Mouse (Mus musculus) cerebellum, adult (tissue): ENCODE results near the gene Gimap1.

Source experiments
- ATAC-seq: cut with Nextera tagmentation; 2 replicates; pipeline ENCODE4 v1.9.2; 2017; ENCODE audit warnings: mild to moderate bottlenecking, moderate library complexity, mixed read lengths; ENCODE audit not compliant: insufficient number of reproducible peaks, low FRiP score, low TSS enrichment

Gimap1 gene

GRCm38 (mm10) chr6:48737688-48738087, 1.2 kb upstream of the Gimap1 start:
- ATAC-seq = no peak

GRCm38 (mm10) chr6:48739780-48740055, 864 bp downstream of the Gimap1 start:
- ATAC-seq = no peak

- no peak for ATAC-seq
These were observed 1.8 kb downstream of the Gimap1 start for GRCm38 (mm10) chr6:48740501-48741169.

- no peak for ATAC-seq
These were observed 2.4 kb downstream of the Gimap1 start for GRCm38 (mm10) chr6:48741273-48741672.

GRCm38 (mm10) chr6:48741711-48742206, 2.9 kb downstream of the Gimap1 start:
- no peak for ATAC-seq

GRCm38 (mm10) chr6:48742422-48743351, 3.8 kb downstream of the Gimap1 start:
- ATAC-seq = no peak

DNA sequence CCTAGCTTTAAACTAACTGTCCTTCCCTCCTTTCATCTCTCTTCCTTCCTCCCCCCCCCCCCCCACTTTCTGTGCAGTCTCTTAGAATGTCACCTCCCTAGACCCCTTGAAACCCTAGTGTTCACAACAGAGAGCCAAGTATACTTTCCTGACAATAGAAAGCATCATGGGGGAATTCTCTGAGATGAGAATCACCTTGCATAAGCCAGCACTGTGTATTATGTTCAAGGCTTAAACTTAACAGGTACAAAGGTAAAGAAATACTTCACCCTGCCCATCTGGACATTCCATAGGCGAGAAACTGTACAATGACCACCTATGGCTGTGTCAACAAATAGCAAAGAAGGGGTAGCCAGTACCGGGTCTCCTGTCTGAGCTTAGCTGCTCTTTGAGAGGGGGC, 6.6 kb downstream of the Gimap1 start:
- ATAC-seq = no peak

DNA sequence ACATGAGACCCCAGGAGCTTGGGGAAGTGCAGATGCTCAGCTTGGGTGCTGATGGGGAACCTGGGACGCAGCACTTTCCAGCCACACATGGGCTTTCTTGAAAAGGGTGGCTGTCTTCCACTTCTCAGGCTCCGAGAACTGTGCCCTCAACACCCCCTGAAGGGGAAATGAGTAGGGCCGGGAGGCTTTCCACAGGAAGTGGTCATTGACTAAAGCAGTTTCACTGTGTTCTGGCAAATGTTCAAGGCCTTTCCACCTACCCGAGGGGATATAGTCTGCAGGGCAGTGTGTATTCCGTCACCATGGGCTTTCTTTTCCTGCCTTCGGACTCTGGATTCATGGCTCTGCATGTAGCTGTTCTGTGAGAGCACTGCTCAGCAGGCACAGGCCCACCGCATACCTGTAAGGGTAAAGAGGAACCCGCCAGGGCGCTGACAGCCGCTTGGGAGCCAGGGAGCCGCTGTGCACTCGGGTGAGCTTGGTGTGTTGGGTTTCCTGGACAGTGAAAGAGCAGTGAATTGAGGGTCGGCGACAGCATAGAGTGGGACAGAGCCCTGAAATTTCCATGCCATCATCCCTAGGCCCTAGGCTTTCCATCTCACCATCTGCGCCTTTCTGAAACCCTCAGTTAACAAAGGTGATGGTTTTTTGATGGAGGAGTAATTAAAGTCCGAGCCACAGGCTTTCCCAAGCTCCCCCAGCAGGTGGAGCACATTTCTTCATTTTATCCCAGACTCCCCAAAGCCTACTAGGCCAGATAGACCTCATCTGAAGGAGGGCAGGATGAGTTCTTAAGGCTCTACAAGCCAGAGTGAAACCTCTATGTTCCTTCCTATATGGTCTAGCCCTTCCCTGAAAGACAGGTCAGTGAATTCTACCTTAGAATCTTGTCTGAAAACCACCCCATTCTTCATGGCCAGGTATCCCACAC, 7.4 kb downstream of the Gimap1 start, which contains the start of gene Gimap5:
Gene Gimap5 (plus strand): TSS at position 239 of the 931 bp plus-strand sequence.
- ATAC-seq = 0 out of 2 replicates have a peak, but pooled peaks have one; percentile 49

GRCm38 (mm10) chr6:48747091-48747966, 8.5 kb downstream of the Gimap1 start:
- ATAC-seq = no peak

DNA sequence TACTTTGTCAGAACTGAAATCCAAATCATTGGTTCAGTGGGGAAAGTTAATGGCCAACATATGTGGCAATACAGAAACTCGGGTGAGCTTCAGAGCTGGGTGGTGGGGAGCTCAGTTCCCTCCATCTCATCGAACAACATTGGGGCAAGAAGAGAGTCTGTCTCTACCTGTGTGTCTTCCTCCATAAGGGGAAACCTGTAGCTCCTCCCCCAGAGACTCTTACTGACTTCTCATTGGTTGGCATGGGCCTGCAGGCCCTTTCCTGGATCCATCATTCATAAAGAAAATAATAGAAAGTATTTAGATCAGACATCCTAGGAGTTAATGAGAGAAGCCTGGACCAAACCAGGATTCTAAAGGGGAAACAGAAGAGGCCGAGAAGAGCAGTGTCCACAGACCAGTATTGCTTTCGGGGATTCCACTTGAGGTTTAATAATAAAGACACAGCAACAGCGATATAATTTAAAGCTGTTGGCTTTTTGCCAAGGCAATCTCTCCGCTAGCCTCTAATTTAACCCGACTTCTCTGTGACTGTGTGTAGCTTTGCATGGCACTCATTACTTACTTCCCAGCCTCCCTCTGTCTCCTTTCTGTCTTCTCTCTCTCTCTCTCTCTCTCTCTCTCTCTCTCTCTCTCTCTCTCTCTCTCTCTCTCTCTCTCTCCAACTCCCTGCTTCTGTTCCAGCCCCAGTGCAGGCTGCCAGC, 24.9 kb downstream of the Gimap1 start:
- ATAC-seq = no peak

- no peak for ATAC-seq
These were observed 25.6 kb downstream of the Gimap1 start for GRCm38 (mm10) chr6:48764496-48764895.

GRCm38 (mm10) chr6:48768178-48768869, 29.5 kb downstream of the Gimap1 start:
- ATAC-seq = no peak

DNA sequence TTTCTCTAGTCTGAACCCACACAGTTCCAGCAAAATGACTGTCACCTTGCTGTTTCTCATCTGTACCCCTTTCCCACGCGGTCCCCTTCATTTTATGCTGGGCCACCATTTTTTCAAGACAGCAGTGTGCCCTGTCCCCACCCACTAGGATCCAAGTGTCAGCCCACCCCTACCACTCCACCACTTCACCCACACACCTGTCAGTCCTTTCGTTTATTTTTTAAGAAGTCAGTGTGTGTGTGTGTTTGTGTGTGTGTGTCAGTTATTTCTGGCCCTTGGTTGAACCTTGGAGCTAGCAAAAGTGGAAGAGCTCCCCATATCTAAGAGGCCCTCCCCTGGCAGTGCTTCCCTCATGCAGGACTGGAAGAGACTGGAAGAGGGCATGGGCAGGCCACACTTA, 30.1 kb downstream of the Gimap1 start:
- no peak for ATAC-seq

DNA sequence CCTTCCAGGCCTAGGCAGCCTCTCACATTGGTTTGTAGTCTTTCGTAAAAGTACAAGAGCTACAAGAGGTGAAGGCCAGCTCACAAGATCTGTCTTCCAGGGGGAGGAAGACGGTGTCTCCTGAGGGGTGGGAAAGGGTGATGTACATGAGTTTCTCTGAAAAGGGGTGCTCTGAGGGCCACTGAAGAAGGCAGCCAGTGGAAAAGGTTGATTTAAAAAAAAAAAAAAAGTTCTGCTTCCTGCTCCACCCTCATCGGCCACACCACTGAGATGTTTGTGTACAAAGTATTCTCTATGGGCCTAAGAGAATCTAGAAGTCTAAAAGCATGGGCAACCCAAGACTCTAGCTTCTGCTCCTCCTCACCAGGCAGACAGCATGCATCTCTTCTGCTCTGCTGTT, 31.8 kb downstream of the Gimap1 start, which contains the start of gene Gimap3:
Gene Gimap3 (minus strand): TSS at position 156 of the 400 bp plus-strand sequence.
- no peak for ATAC-seq

DNA sequence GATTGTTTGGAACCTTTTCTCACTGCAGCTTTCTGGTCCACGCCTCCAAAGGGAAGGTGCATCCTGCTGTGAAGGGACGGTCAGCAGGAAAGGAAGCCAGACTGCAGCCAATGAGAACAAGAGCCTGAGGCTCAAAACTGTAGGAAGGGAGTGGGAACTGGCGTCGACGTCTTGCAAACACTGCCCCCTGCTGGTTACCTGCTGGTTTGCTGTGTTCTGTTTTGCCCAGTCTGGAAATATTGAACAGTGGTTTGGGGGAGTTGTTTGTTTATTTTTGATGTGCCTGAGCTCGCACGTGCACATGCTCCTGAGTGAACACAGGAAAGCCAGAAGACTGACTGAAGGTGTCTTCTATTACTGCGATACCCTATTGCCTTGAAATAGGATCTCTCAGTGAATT, 33.2 kb downstream of the Gimap1 start:
- peak; percentile 78 for ATAC-seq

- ATAC-seq = no peak
These were observed 45.6 kb downstream of the Gimap1 start for GRCm38 (mm10) chr6:48784406-48784805.

- ATAC-seq = no peak
These were observed 46.3 kb downstream of the Gimap1 start for GRCm38 (mm10) chr6:48785189-48785588.

- ATAC-seq = no peak
These were observed 46.7 kb downstream of the Gimap1 start for GRCm38 (mm10) chr6:48785601-48786000.
